Mouse (Mus musculus): Measurements from ENCODE around the gene Snx1. TPM values are rescaled to one million over a fixed set of nuclear protein-coding genes. Genes with fewer than 3 reads are reported as not detected.

Snx1 gene
- 83.9 and 88.2 TPM in 2 replicates for total RNA-seq (2012; rRNA removed)
- 100 to 1,000 TPM; 113 to 189 TPM for polyA plus RNA-seq (2012; ENCODE audit: insufficient read depth in 1 of 2, insufficient read length in 2 of 2, low read depth in 1 of 2, low replicate concordance in 2 of 2, missing spikeins in 1 of 2)

- DNase-seq (ENCODE audit: low read depth, low spot score) = peak; percentile 100
- Histone ChIP-seq H3K27ac (ENCODE audit: control insufficient read depth, low read depth, low read length) (peak within 1 kb of the TSS; percentile 91), H3K9me3 (replicated peaks; ENCODE audit: insufficient read depth, low read length) (no peaks in the 10 kb centered on the region), H3K27me3 (ENCODE audit: control insufficient read depth in 1 of 2, insufficient read depth in 2 of 2, low read length in 2 of 2) (no peaks in the 10 kb centered on the region), H3K79me2 (ENCODE audit: control insufficient read depth, insufficient read depth, low read length, poor library complexity) (peaks cover 43% of the 10 kb centered on the region), H3K9ac (ENCODE audit: control insufficient read depth, low read depth, low read length, poor library complexity, severe bottlenecking) (peak within 1 kb of the TSS; percentile 79), H3K4me3 (ENCODE audit: control insufficient read depth in 1 of 2, insufficient read depth in 1 of 2, low read depth in 2 of 2, low read length in 2 of 2) (peak within 1 kb of the TSS; percentile 63 to 95), H3K36me3 (ENCODE audit: control insufficient read depth in 1 of 2, insufficient read depth in 2 of 2, low read length in 2 of 2) (peaks cover 0 to 33% of the 10 kb centered on the region in 2 experiments; a peak in 2 of 4 replicates), H3K4me1 (ENCODE audit: control insufficient read depth in 1 of 2, insufficient read depth in 2 of 2, low read length in 2 of 2) (peaks cover 5 to 27% of the 10 kb centered on the region in 2 experiments)
- TF ChIP-seq SIN3A (IDR thresholded peaks at IDR 0.05; ENCODE audit: low read length) (peak; percentile 99), CHD1 (IDR thresholded peaks at IDR 0.05; ENCODE audit: low read depth, low read length) (no peak), CHD2 (IDR thresholded peaks at IDR 0.05; ENCODE audit: low read length) (peak; percentile 21), SMC3 (IDR thresholded peaks at IDR 0.05; ENCODE audit: low read depth, low read length) (0 out of 2 replicates have a peak, but pooled peaks have one; percentile 6), ZC3H11A (IDR thresholded peaks at IDR 0.05; ENCODE audit: low read depth, low read length) (no peak), ETS1 (IDR thresholded peaks at IDR 0.05; ENCODE audit: low read depth, low read length) (peak; percentile 27; the same call in 1 of the 2 replicates), TAL1 (IDR thresholded peaks at IDR 0.05; ENCODE audit: low read length) (no peak), USF2 (IDR thresholded peaks at IDR 0.05; ENCODE audit: borderline replicate concordance in 1 of 2, insufficient read depth in 1 of 2, low read depth in 1 of 2, low read length in 2 of 2) (no peak), ELF1 (IDR thresholded peaks at IDR 0.05; ENCODE audit: low read depth, low read length) (peak; percentile 97), MAX (IDR thresholded peaks at IDR 0.05; ENCODE audit: low read length) (peak; percentile 97), ZNF384 (IDR thresholded peaks at IDR 0.05; ENCODE audit: low read depth, low read length) (no peak; the same call in 1 of the 2 replicates), NELFE (IDR thresholded peaks at IDR 0.05; ENCODE audit: low read depth, low read length) (peak; percentile 74), TCF12 (IDR thresholded peaks at IDR 0.05; ENCODE audit: low read depth, low read length) (peak; percentile 54; the same call in 1 of the 2 replicates), CTCF (IDR thresholded peaks at IDR 0.05 in 2 of 3, conservative IDR thresholded peaks at IDR 0.05 in 1 of 3; ENCODE audit: control insufficient read depth in 1 of 3, insufficient read depth in 1 of 3, low read depth in 2 of 3, low read length in 3 of 3, poor library complexity in 1 of 3, severe bottlenecking in 1 of 3) (no peak), MAFK (IDR thresholded peaks at IDR 0.05; ENCODE audit: borderline replicate concordance, low read depth, low read length) (no peak), MAZ (IDR thresholded peaks at IDR 0.05; ENCODE audit: low read depth, low read length) (0 out of 2 replicates have a peak, but pooled peaks have one; percentile 62), RAD21 (IDR thresholded peaks at IDR 0.05; ENCODE audit: low read depth, low read length) (no peak), RCOR1 (IDR thresholded peaks at IDR 0.05; ENCODE audit: low read depth, low read length) (no peak), MEF2A (IDR thresholded peaks at IDR 0.05; ENCODE audit: extremely low read depth, insufficient replicate concordance, low read depth, low read length, poor library complexity, severe bottlenecking) (no peak), BHLHE40 (IDR thresholded peaks at IDR 0.05; ENCODE audit: borderline replicate concordance, low read depth, low read length) (no peak), JUND (IDR thresholded peaks at IDR 0.05; ENCODE audit: low read depth, low read length) (no peak), ZKSCAN1 (IDR thresholded peaks at IDR 0.05; ENCODE audit: low read depth, low read length) (no peak), POLR2A (IDR thresholded peaks at IDR 0.05; ENCODE audit: control insufficient read depth in 1 of 2, insufficient read depth in 1 of 2, low read depth in 1 of 2, low read length in 2 of 2, poor library complexity in 1 of 2) (peak; percentile 80 to 92), NRF1 (IDR thresholded peaks at IDR 0.05; ENCODE audit: insufficient read depth, low read depth, low read length, poor library complexity, severe bottlenecking) (0 out of 2 replicates have a peak, but pooled peaks have one; percentile 23), MYB (IDR thresholded peaks at IDR 0.05; ENCODE audit: low read depth, low read length) (peak; percentile 96), KAT2A (conservative IDR thresholded peaks at IDR 0.05; ENCODE audit: low read depth, low read length) (peak; percentile 96), USF1 (IDR thresholded peaks at IDR 0.05; ENCODE audit: low read depth, low read length) (no peak), GATA1 (IDR thresholded peaks at IDR 0.05; ENCODE audit: low read depth, low read length) (no peak), HCFC1 (IDR thresholded peaks at IDR 0.05; ENCODE audit: low read depth, low read length) (peak; percentile 98), EP300 (IDR thresholded peaks at IDR 0.05; ENCODE audit: low read depth in 1 of 2, low read length in 2 of 2) (no peak; a peak in 1 of 4 replicates), POLR2AphosphoS2 (IDR thresholded peaks at IDR 0.05; ENCODE audit: low read length) (no peak; the same call in 1 of the 2 replicates), TBP (IDR thresholded peaks at IDR 0.05; ENCODE audit: low read depth, low read length) (peak; percentile 68; the same call in 1 of the 2 replicates), MYC (IDR thresholded peaks at IDR 0.05; ENCODE audit: low read depth, low read length) (peak; percentile 94), GABPA (IDR thresholded peaks at IDR 0.05; ENCODE audit: low read depth, low read length) (no peak), POLR2AphosphoS5 (IDR thresholded peaks at IDR 0.05; ENCODE audit: borderline replicate concordance, low read depth, low read length) (no peak)
These were observed at the start of gene Snx1, which contains the start of gene Ciao2a for GRCm38 (mm10) chr9:66126456-66127192. Gene Snx1 (minus strand): TSS chr9:66126587. Gene Ciao2a (plus strand): TSS chr9:66126611.
